Mouse (Mus musculus) hindbrain, embryonic 14.5 days (tissue): Measurements from ENCODE around the gene Prickle2. TPM values are rescaled to one million over a fixed set of nuclear protein-coding genes. Genes with fewer than 3 reads are reported as not detected.

Experiments used
- ATAC-seq: fragments of 200-750 bp; cut with Nextera tagmentation; 2 replicates; pipeline ENCODE4 v1.8.0; 2017; ENCODE audit warnings: moderate number of reproducible peaks, mild to moderate bottlenecking, moderate TSS enrichment, moderate library complexity; ENCODE audit not compliant: low FRiP score
- DNase-seq: peaks from one replicate; pipeline ENCODE4 v3.0.0-alpha.2; 2015; ENCODE audit warnings: low spot score
- H3K27ac ChIP-seq: fragments of 300-500 bp; sonication (generic); 2 replicates; pipeline ENCODE4 v1.5.1; 2014; ENCODE audit warnings: mild to moderate bottlenecking, moderate library complexity
- H3K27me3 ChIP-seq: fragments of 300-500 bp; sonication (generic); 2 replicates; pipeline ENCODE4 v1.6.1; 2014; ENCODE audit warnings: mild to moderate bottlenecking, low read length, mixed read lengths; ENCODE audit not compliant: control insufficient read depth, insufficient read depth
- H3K36me3 ChIP-seq: fragments of 300-500 bp; sonication (generic); replicated peaks from 2 replicates; pipeline ENCODE4 v1.6.1; 2014; ENCODE audit not compliant: control insufficient read depth, insufficient read depth
- H3K4me1 ChIP-seq: fragments of 300-500 bp; sonication (generic); replicated peaks from 2 replicates; pipeline ENCODE4 v1.6.1; 2014; ENCODE audit warnings: antibody characterized with exemption, low read length, mixed read lengths; ENCODE audit not compliant: control insufficient read depth, insufficient read depth
- H3K4me2 ChIP-seq: fragments of 300-500 bp; sonication (generic); replicated peaks from 2 replicates; pipeline ENCODE4 v1.6.1; 2014; ENCODE audit warnings: mild to moderate bottlenecking, moderate library complexity
- H3K4me3 ChIP-seq: fragments of 300-500 bp; sonication (generic); replicated peaks from 2 replicates; pipeline ENCODE4 v1.5.1; 2014; ENCODE audit warnings: mild to moderate bottlenecking, low read length
- H3K9ac ChIP-seq: fragments of 300-500 bp; sonication (generic); 2 replicates; pipeline ENCODE4 v1.6.1; 2014
- H3K9me3 ChIP-seq: fragments of 300-500 bp; sonication (generic); 2 replicates; pipeline ENCODE4 v1.6.1; 2016; ENCODE audit warnings: low read length; ENCODE audit not compliant: control insufficient read depth
- WGBS: fragments of 180-500 bp; shearing (Covaris S2); extraction: QIAGEN DNeasy Blood & Tissue Kit; methylation state at CpG from one replicate; pipeline ENCODE4 v1.1.7; 2014; 5-methylcytosine and 5-hydroxymethylcytosine counted together
- polyA plus RNA-seq: library from polyadenylated mRNA; unstranded; fragments of >200 nt; fragmentation: Nextera tagmentation; extraction: Ambion mirVana; gene quantifications from 2 replicates; pipeline ENCODE4 v1.2.1, GENCODE M21; 2014

The Prickle2 gene
- polyA plus RNA-seq, 1 experiment from 2014 or later, result 18.6 TPM

DNA sequence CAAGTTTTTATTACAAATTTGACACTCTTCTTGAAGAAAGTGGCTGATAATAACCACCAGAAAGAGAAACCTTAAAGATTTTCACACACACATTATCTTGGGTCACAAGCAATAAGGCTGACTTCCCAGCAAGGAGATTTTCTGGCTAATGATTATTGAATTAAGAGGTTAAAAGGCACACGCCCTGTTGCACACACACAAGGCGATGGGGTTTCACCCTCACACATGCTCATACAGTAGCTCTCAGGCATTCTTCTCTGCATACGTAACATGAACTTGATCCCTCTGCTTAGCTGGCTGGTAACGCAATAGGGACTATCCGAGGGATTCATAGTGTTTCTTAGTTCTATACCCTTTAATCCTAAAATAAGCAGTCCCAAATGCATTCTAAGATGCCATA, 18.6 kb downstream of the Prickle2 start:
- Histone ChIP-seq H3K9ac (no peak overlapping the region), H3K4me1 (no peaks in the 10 kb centered on the region), H3K27ac (no peak overlapping the region), H3K36me3 (no peaks in the 10 kb centered on the region), H3K4me3 (no peak overlapping the region), H3K27me3 (no peaks in the 10 kb centered on the region), H3K4me2 (no peak overlapping the region), H3K9me3 (no peaks in the 10 kb centered on the region)
- DNase-seq, result no peak
- WGBS, result 69% methylated on average over 5 of the region's 5 CpGs
- no peak for ATAC-seq

- Histone ChIP-seq H3K4me3 (no peak overlapping the region), H3K36me3 (no peaks in the 10 kb centered on the region), H3K4me2 (no peak overlapping the region), H3K9ac (no peak overlapping the region), H3K27me3 (no peaks in the 10 kb centered on the region), H3K27ac (no peak overlapping the region), H3K4me1 (peaks cover 7% of the 10 kb centered on the region), H3K9me3 (no peaks in the 10 kb centered on the region)
- no peak for DNase-seq
- ATAC-seq, result no peak
- 78% methylated on average over 8 of the region's 8 CpGs for WGBS
Measured at GRCm38 (mm10) chr6:92674394-92674925, 31.5 kb downstream of the Prickle2 start.

DNA sequence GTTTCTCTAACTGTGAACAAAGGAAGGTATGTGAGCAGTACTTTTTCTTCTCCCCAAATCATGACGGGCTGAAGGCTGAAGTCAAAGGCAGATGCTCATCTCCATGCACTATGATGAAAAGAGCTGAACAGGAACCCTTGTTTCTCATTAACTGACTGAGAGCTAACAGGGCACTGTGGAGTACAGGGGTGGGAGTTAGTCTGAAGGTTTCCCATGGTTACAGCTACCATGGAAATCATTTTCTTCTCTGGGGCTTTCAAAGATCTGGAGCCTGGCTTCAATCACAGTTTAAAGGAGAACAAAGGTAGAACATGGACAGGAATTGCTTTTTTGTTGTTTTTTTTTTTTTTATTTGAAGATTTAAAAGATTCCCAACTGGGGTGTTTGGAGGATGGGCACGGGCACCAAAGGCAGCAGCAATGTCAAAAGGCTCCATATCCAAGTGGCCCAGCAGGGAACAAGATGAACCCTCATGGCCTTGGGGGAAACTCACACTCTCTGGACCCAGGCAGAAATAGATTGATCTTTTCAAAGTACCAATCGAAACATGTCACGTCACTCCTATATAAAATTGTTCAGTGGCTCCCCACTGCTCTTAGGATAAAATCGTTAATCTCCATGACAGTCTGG, 35.3 kb downstream of the Prickle2 start:
- ATAC-seq, result no peak
- no peak overlapping the region for H3K27ac ChIP-seq

DNA sequence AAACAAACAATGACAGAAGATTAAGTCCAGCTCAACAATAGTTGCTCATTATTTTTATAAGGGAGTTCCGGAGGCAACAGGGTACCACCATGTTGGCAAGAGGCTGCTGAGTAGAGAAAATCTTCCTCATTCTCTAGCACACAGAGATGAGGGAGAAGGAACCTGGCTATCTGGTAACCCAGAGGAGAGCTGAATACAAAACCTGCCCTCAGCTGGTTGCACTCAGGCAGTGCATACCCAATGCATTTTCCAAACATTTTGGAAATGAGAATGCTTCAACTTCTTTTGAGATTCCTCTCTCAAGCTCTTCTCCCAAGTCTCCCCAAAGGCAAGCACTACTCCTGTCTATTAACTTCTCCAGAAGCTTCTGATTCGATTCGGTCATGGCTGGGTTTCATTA, 36.3 kb downstream of the Prickle2 start:
- Histone ChIP-seq H3K36me3 (no peaks in the 10 kb centered on the region), H3K4me2 (no peak overlapping the region), H3K9ac (no peak overlapping the region), H3K27me3 (no peaks in the 10 kb centered on the region), H3K9me3 (no peaks in the 10 kb centered on the region), H3K27ac (no peak overlapping the region), H3K4me1 (peaks cover 22% of the 10 kb centered on the region), H3K4me3 (no peak overlapping the region)
- no peak for DNase-seq
- ATAC-seq, result no peak
- WGBS, result 88% methylated on average over 3 of the region's 3 CpGs

More for the DNA sequence above, 35.3 kb downstream of the Prickle2 start:
- 27% methylated on average over 5 of the region's 5 CpGs for WGBS
- no peak overlapping the region for H3K9ac ChIP-seq
- H3K36me3 ChIP-seq, result no peaks in the 10 kb centered on the region
- no peak overlapping the region for H3K4me2 ChIP-seq
- H3K4me3 ChIP-seq, result no peak overlapping the region
- no peak for DNase-seq
- H3K4me1 ChIP-seq, result peaks cover 12% of the 10 kb centered on the region
- H3K9me3 ChIP-seq, result no peaks in the 10 kb centered on the region
- H3K27me3 ChIP-seq, result no peaks in the 10 kb centered on the region

DNA sequence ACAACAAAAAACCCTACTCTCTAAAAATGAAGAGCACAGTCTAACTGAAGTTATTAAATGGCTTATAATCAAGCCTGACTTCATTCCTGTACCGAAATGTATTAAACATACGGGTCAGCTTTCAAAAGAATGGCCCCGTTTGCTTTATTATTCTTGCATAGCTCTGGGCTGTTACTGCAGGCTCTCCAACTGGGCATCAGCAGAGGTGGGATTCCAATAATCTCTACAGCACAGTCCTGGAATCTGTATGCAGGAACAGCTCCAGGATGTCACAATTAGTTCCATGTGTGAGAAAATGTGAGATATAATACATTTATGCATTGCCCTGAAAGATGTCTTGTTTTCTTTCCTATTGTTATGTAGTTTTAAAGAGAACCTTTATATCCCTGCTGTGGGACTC, 38.4 kb downstream of the Prickle2 start:
- no peaks in the 10 kb centered on the region for H3K9me3 ChIP-seq
- H3K4me3 ChIP-seq, result no peak overlapping the region
- H3K27ac ChIP-seq, result no peak overlapping the region
- DNase-seq (no peak), ATAC-seq (no peak)
- H3K4me2 ChIP-seq, result no peak overlapping the region
- H3K27me3 ChIP-seq, result no peaks in the 10 kb centered on the region
- H3K4me1 ChIP-seq, result peaks cover 33% of the 10 kb centered on the region
- no peaks in the 10 kb centered on the region for H3K36me3 ChIP-seq
- H3K9ac ChIP-seq, result no peak overlapping the region
- WGBS, result 67% methylated on average over 3 of the region's 3 CpGs

DNA sequence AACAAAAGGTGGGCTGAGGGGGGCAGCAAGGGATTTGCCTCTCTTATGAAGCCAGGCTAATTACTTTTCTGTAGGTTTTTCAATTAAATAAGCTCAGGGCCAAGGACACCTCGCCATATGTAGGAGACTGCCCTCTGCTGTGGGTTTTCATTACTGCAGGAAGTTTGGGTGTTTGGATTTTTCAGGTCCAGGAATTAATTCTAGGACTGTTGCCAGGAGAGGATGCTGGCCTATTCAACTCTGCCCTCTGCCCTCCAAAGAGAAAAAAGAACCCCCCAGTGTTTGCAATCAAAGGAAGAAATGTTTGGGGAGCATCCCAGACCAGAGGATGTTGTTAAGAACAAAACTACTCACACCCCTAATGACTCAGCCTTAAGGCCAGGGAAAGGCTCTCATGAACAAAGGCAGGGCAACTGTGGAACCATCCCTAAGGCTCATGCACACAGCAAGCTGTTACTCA, 40.4 kb downstream of the Prickle2 start:
- no peaks in the 10 kb centered on the region for H3K27me3 ChIP-seq
- peak overlapping the region; percentile 62 for H3K27ac ChIP-seq
- 0 out of 2 replicates have a peak overlapping the region, but pooled peaks have one; percentile 11 for H3K4me2 ChIP-seq
- no peak overlapping the region for H3K9ac ChIP-seq
- WGBS, result 0% methylated on average over 1 of the region's 1 CpGs
- no peak overlapping the region for H3K4me3 ChIP-seq
- ATAC-seq, result 0 out of 2 replicates have a peak, but pooled peaks have one; percentile 48
- peaks cover 29% of the 10 kb centered on the region for H3K4me1 ChIP-seq
- no peaks in the 10 kb centered on the region for H3K9me3 ChIP-seq
- H3K36me3 ChIP-seq, result no peaks in the 10 kb centered on the region
- DNase-seq, result peak; percentile 91

GRCm38 (mm10) chr6:92663885-92664284, 42.1 kb downstream of the Prickle2 start:
- H3K4me3 ChIP-seq, result no peak overlapping the region
- H3K27ac ChIP-seq, result 0 out of 2 replicates have a peak overlapping the region, but pooled peaks have one; percentile 63
- DNase-seq, result no peak
- ATAC-seq, result no peak
- no peak overlapping the region for H3K9ac ChIP-seq
- no peaks in the 10 kb centered on the region for H3K36me3 ChIP-seq
- 92% methylated on average over 3 of the region's 3 CpGs for WGBS
- H3K9me3 ChIP-seq, result no peaks in the 10 kb centered on the region
- H3K27me3 ChIP-seq, result no peaks in the 10 kb centered on the region
- H3K4me1 ChIP-seq, result peaks cover 26% of the 10 kb centered on the region
- H3K4me2 ChIP-seq, result no peak overlapping the region

DNA sequence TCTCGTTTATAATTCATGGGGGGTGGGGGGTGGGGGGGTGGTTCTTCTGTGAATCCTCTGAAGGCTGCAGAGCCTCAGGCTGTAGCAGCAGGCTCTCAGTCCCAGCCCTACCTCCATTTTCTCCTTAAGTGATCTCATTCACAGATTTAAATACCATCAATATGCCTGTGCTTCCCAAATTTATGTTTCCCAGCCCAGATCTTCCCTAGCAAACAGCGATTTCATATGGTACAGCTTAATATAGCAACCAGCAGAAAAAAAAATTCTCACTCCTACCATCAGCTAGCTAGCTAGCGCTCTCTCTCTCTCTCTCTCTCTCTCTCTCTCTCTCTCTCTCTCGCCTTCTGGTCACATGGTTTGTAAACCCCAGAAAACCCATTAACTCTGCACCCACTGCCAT, 42.5 kb downstream of the Prickle2 start:
- Histone ChIP-seq H3K27me3 (no peaks in the 10 kb centered on the region), H3K9ac (no peak overlapping the region), H3K4me3 (no peak overlapping the region), H3K9me3 (no peaks in the 10 kb centered on the region), H3K4me1 (peaks cover 26% of the 10 kb centered on the region), H3K27ac (0 out of 2 replicates have a peak overlapping the region, but pooled peaks have one; percentile 63), H3K4me2 (no peak overlapping the region), H3K36me3 (no peaks in the 10 kb centered on the region)
- WGBS, result 47% methylated on average over 4 of the region's 4 CpGs
- ATAC-seq (no peak), DNase-seq (peak; percentile 44)

DNA sequence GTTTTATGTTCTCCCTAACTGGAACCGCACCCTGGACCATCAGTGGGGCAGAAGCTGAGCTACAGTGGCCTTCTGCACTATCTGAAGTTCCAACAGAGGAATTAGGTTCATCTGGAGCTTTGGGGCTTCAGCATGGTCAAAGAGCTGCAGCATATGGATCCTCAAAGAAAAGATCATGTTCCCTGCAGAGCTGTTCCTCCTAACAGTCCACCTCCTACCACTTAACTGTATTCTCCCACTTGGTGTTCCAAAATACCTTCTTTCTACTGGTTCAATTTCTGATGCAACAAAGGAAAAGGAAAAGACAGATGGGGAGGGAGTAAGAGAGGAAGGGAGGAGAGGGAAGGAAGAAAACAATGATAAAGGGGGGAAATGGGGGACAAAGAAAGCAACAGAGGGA, 56.9 kb downstream of the Prickle2 start:
- no peak for ATAC-seq
- no peak overlapping the region for H3K27ac ChIP-seq

More for the DNA sequence above, 56.9 kb downstream of the Prickle2 start:
- no peak overlapping the region for H3K4me3 ChIP-seq
- no peaks in the 10 kb centered on the region for H3K9me3 ChIP-seq
- H3K9ac ChIP-seq, result no peak overlapping the region
- no peak overlapping the region for H3K4me2 ChIP-seq
- no peaks in the 10 kb centered on the region for H3K27me3 ChIP-seq
- H3K4me1 ChIP-seq, result no peaks in the 10 kb centered on the region
- DNase-seq, result no peak
- WGBS, result 76% methylated on average over 1 of the region's 1 CpGs
- H3K36me3 ChIP-seq, result no peaks in the 10 kb centered on the region
